Mouse (Mus musculus) midbrain, postnatal 0 days (tissue): ENCODE results near the gene Ccnj. TPM values are rescaled to one million over a fixed set of nuclear protein-coding genes. Genes with fewer than 3 reads are reported as not detected.

ENCODE experiments used
- ATAC-seq: fragments of 200-750 bp; cut with Nextera tagmentation; 2 replicates; pipeline ENCODE4 v1.8.0; 2017; ENCODE audit warnings: moderate number of reproducible peaks, mild to moderate bottlenecking, moderate TSS enrichment, moderate library complexity; ENCODE audit not compliant: low FRiP score
- DNase-seq: peaks from one replicate; pipeline ENCODE4 v3.0.0-alpha.2; 2015; ENCODE audit warnings: low spot score
- H3K27ac ChIP-seq: fragments of 300-500 bp; sonication (generic); 2 replicates; pipeline ENCODE4 v1.5.1; 2014; ENCODE audit warnings: low read depth, mild to moderate bottlenecking, low read length, mixed read lengths
- H3K27me3 ChIP-seq: fragments of 300-500 bp; sonication (generic); 2 replicates; pipeline ENCODE4 v1.6.1; 2014; ENCODE audit warnings: low read length, control low read depth, mixed read lengths; ENCODE audit not compliant: insufficient read depth
- H3K36me3 ChIP-seq: fragments of 300-500 bp; sonication (generic); 2 replicates; pipeline ENCODE4 v1.6.1; 2014; ENCODE audit warnings: low read length, control low read depth, mixed read lengths; ENCODE audit not compliant: insufficient read depth
- H3K4me1 ChIP-seq: fragments of 300-500 bp; sonication (generic); 2 replicates; pipeline ENCODE4 v1.6.1; 2014; ENCODE audit warnings: mild to moderate bottlenecking, control low read depth, antibody characterized with exemption, low read length, mixed read lengths; ENCODE audit not compliant: insufficient read depth
- H3K4me2 ChIP-seq: fragments of 300-500 bp; sonication (generic); 2 replicates; pipeline ENCODE4 v1.6.1; 2014; ENCODE audit warnings: low read depth, mild to moderate bottlenecking, low read length, mixed read lengths; ENCODE audit not compliant: poor library complexity, severe bottlenecking
- H3K4me3 ChIP-seq: fragments of 300-500 bp; sonication (generic); 2 replicates; pipeline ENCODE4 v1.5.1; 2014; ENCODE audit warnings: low read depth, mild to moderate bottlenecking, low read length, moderate library complexity
- H3K9ac ChIP-seq: fragments of 300-500 bp; sonication (generic); replicated peaks from 2 replicates; pipeline ENCODE4 v1.6.1; 2014; ENCODE audit warnings: mild to moderate bottlenecking, low read length, moderate library complexity, mixed read lengths; ENCODE audit not compliant: poor library complexity, severe bottlenecking
- H3K9me3 ChIP-seq: fragments of 300-500 bp; sonication (generic); 2 replicates; pipeline ENCODE4 v1.6.1; 2016; ENCODE audit warnings: low read length, control low read depth
- CTCF ChIP-seq: IDR thresholded peaks from 2 replicates; pipeline ENCODE4 v1.5.1; 2016; ENCODE audit warnings: antibody characterized with exemption, mild to moderate bottlenecking
- WGBS: fragments of 180-500 bp; shearing (Covaris S2); extraction: QIAGEN DNeasy Blood & Tissue Kit; methylation state at CpG from one replicate; pipeline ENCODE4 v1.1.7; 2014; 5-methylcytosine and 5-hydroxymethylcytosine counted together
- polyA plus RNA-seq: library from polyadenylated mRNA; unstranded; fragments of >200 nt; fragmentation: Nextera tagmentation; extraction: Ambion mirVana; gene quantifications from 2 replicates; pipeline ENCODE4 v1.2.1, GENCODE M21; 2015
- total RNA-seq: library from RNA; depleted of rRNA; stranded (reverse); fragments of >200 nt; gene quantifications from 2 replicates; pipeline ENCODE4 v1.2.3, GENCODE M21; 2014

Gene Ccnj
- total and polyA plus RNA-seq, 2 experiments from 2014 or later, result 9.7 to 16.6 TPM

DNA sequence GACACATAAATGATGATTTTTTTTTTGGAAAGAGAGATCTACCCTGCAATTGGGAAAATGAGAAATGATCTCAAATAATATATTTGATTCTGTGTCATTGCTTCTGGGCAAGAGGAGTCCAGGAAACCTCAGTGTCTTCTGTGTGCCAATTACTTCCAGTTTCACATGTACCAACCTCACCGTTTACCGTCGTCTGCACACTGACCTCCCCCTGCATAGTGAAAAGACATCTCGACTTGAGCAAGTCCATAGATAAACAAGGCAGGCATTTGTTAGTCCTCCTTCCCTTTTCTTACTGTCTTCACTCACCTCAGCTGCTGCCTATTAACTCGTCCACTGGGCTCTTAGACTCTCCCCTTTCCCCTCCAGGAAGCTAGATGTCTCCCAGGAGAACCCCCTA lies 5.4 kb upstream of the Ccnj start:
- 78% methylated on average over 5 of the region's 5 CpGs for WGBS
- no peaks in the 10 kb centered on the region for H3K36me3 ChIP-seq
- H3K4me1 ChIP-seq, result 0 out of 2 replicates have a peak, but pooled peaks cover 6% of the 10 kb centered on the region
- TF ChIP-seq CTCF, result no peak
- no peak overlapping the region for H3K4me3 ChIP-seq
- no peaks in the 10 kb centered on the region for H3K9me3 ChIP-seq
- H3K27ac ChIP-seq, result no peak overlapping the region
- no peak overlapping the region for H3K9ac ChIP-seq
- ATAC-seq (no peak), DNase-seq (no peak)
- no peaks in the 10 kb centered on the region for H3K27me3 ChIP-seq
- H3K4me2 ChIP-seq, result no peak overlapping the region

DNA sequence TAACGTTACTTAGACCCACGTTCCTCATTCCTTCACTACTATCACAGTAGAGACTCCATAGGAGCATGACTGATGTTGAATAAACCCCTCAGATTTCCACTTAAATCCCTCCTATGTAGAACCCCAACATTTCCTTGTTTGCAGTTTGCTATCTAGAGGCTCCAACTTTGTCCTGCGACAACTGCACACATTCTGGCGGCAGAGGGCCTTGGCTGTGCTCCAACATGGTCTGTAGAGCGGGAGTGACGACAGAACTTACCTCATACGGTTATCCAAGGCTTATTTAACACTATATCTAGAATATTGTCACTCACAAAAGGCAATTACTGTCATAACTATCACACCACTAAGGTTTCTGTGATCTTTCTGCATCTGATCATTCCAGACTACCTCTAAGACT lies 4.3 kb upstream of the Ccnj start:
- Histone ChIP-seq H3K27ac (no peak overlapping the region), H3K4me1 (0 out of 2 replicates have a peak, but pooled peaks cover 6% of the 10 kb centered on the region), H3K36me3 (no peaks in the 10 kb centered on the region), H3K4me3 (no peak overlapping the region), H3K4me2 (no peak overlapping the region), H3K9ac (no peak overlapping the region), H3K9me3 (no peaks in the 10 kb centered on the region), H3K27me3 (no peaks in the 10 kb centered on the region)
- ATAC-seq (no peak), DNase-seq (no peak)
- WGBS, result 82% methylated on average over 7 of the region's 7 CpGs
- no peak for TF ChIP-seq CTCF

DNA sequence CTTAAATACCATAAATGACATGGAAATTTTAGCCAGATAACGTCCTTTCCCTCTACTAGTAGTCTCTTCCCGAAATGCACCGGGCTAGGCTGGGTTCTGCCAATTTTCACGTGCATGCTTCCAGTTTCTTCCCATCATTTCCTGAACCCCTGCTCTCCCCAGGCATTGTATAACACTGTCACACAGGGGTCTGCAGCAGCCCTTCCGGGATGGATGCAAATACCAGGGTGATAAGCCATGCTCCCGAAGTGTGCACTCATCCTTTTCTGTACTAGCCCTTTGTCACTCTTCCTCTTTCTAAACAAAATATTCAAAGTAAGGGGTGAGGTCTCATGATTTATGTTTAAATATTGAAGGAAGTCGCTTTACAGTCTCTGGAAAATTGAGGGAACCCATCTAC lies 881 bp upstream of the Ccnj start:
- Histone ChIP-seq H3K9ac (peak overlapping the region; percentile 86), H3K27ac (peak overlapping the region; percentile 90), H3K4me2 (peak overlapping the region; percentile 75), H3K36me3 (no peaks in the 10 kb centered on the region), H3K4me1 (peaks cover 15% of the 10 kb centered on the region; the same call in 1 of the 2 replicates), H3K9me3 (no peaks in the 10 kb centered on the region), H3K27me3 (no peaks in the 10 kb centered on the region), H3K4me3 (peak overlapping the region; percentile 71)
- TF ChIP-seq CTCF, result no peak
- ATAC-seq (no peak), DNase-seq (no peak)
- WGBS, result 55% methylated on average over 7 of the region's 7 CpGs

DNA sequence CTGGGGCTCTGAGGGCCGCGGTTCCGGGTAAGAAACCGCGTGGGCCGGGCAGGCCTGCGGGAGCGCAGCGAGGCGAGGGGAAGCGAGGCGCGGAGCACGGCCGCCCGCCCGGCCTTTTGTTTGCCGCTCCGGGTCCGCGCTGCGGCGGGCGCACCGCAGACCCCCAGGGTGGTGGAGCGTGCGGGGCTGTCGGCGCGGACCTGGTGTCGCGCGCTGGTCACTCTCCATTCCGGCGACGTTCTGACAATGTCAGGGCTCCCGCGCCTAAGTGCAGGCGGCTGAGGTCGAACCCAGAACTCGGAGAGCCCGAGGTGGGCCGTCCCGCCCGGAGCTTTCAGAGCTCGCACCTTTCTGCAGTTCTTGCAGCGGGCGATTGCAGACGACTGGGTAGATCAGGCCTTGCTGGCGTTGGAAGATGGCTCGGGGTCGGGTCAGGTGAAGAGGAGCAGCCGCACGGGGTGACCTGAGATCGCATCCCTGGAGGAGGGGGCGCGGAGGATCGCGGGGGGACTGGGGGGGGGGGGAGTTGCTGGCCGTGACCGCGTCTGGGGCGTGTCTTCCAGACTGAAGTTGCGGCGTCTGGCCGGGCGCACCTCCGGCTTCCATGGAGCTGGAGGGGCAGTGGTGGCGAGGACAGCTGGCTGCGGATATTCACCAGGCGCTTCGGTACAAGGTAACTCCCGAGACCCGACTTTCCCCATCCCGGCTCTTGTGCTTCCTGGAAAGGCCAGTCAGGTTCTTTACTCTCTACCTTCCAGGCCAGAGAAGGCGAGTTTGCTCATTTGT lies 530 bp downstream of the Ccnj start:
- WGBS, result under 1% methylated on average over 58 of the region's 76 CpGs
- H3K4me1 ChIP-seq, result peaks cover 15% of the 10 kb centered on the region; the same call in 1 of the 2 replicates
- no peaks in the 10 kb centered on the region for H3K27me3 ChIP-seq
- H3K9me3 ChIP-seq, result no peaks in the 10 kb centered on the region
- no peak for TF ChIP-seq CTCF
- H3K4me2 ChIP-seq, result peak overlapping the region; percentile 75
- DNase-seq (peak; percentile 49), ATAC-seq (peak; percentile 62)
- 0 out of 2 replicates have a peak, but pooled peaks cover 2% of the 10 kb centered on the region for H3K36me3 ChIP-seq
- H3K27ac ChIP-seq, result peak overlapping the region; percentile 90
- peak overlapping the region; percentile 71 for H3K4me3 ChIP-seq
- H3K9ac ChIP-seq, result peak overlapping the region; percentile 86

DNA sequence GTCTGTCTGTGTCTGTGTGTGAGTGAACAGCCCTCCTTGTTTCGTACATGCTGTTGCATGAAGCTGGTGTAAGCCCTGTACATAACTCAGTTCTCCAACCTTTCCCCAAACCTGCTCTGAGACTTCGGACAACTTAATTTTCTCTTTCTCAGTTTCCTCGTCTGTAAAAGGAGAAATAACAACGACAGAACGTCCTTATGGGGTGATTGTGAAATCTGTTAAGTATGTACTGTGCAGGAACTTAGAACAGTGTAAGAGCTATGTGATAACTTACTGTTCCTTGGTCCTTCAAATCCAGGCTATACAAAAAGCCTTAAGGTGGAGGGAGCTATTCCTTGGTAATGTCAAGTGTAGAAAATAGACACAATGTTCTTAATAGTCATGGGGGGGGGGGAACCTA lies 1.3 kb downstream of the Ccnj start:
- TF ChIP-seq CTCF, result no peak
- no peak overlapping the region for H3K27ac ChIP-seq
- peaks cover 8% of the 10 kb centered on the region for H3K36me3 ChIP-seq
- H3K4me2 ChIP-seq, result peak overlapping the region; percentile 75
- H3K4me3 ChIP-seq, result peak overlapping the region; percentile 71
- peaks cover 15% of the 10 kb centered on the region; the same call in 1 of the 2 replicates for H3K4me1 ChIP-seq
- no peak for ATAC-seq
- H3K9me3 ChIP-seq, result no peaks in the 10 kb centered on the region
- no peak for DNase-seq
- H3K27me3 ChIP-seq, result no peaks in the 10 kb centered on the region
- H3K9ac ChIP-seq, result peak overlapping the region; percentile 86
- 19% methylated on average over 5 of the region's 5 CpGs for WGBS

DNA sequence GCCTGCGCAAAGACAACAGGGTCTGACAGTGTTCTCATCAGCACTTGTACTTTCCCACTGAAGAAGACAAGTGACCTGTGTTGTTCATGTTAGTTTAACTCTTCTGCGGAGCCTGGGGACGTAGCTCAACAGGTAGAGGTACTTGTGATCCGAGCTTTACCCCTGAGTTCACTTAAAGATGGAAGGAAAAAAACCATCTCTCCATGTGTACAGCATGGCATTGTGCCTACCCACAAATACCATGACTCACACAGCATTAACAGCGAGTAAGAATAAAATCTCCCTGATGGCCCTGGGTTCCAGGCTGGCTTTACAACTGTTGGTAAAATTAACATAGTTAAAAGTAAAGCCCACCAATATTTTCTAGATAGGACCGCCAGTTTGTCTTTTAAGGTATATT lies 3.4 kb downstream of the Ccnj start:
- H3K9ac ChIP-seq, result no peak overlapping the region

More for the DNA sequence above, 3.4 kb downstream of the Ccnj start:
- no peak for TF ChIP-seq CTCF
- Histone ChIP-seq H3K36me3 (peaks cover 27% of the 10 kb centered on the region), H3K9me3 (no peaks in the 10 kb centered on the region), H3K27ac (no peak overlapping the region), H3K27me3 (no peaks in the 10 kb centered on the region), H3K4me3 (no peak overlapping the region), H3K4me1 (peaks cover 15% of the 10 kb centered on the region; the same call in 1 of the 2 replicates), H3K4me2 (no peak overlapping the region)
- ATAC-seq (no peak), DNase-seq (no peak)
- 93% methylated on average over 6 of the region's 6 CpGs for WGBS
